Mouse (Mus musculus) ovary, adult 2 months (tissue): ENCODE data around the gene Ago1. TPM values are rescaled to one million over a fixed set of nuclear protein-coding genes. Genes with fewer than 3 reads are reported as not detected.

ENCODE experiments used
- polyA plus RNA-seq: library from polyadenylated mRNA; depleted of rRNA; stranded (reverse); fragments of >200 nt; gene quantifications from 2 replicates; pipeline ENCODE4 v1.2.3, GENCODE M21; 2012; rRNA removed

Ago1 gene
- 20.7 and 29.7 TPM in 2 replicates for polyA plus RNA-seq

DNA sequence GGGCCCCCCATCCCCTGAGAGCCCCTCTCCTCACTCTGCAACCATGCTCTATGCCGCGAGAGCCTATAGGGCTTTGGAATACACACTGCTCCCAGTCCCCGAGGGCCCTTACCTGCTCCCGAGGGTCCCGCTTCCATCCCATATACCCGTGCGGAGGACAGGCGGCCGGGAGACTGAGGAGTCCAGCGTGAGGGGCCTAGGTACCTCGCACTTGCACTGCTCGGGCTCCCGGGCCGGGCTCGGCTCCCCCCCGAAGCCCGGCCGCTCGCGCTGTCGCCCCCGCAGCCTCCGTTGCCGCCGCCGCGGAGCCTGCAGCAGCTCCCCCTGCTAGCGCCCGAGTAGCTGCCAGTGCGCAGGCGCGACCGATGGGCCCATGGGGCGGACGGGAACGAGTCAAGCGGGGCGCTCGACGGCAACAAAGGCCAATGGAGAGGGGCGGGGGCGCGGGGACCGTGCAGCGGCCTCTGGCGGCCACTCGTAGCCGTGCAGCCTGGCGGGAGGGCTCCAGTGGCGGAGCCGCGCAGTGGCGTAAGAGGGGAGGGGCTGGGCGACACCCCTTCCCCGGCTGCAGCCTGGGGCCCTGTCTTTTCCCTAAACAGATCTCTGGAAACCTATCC lies at the start of gene Ago1:
TSS of gene Ago1 (minus strand) at position 299 of the 617 bp plus-strand sequence.

DNA sequence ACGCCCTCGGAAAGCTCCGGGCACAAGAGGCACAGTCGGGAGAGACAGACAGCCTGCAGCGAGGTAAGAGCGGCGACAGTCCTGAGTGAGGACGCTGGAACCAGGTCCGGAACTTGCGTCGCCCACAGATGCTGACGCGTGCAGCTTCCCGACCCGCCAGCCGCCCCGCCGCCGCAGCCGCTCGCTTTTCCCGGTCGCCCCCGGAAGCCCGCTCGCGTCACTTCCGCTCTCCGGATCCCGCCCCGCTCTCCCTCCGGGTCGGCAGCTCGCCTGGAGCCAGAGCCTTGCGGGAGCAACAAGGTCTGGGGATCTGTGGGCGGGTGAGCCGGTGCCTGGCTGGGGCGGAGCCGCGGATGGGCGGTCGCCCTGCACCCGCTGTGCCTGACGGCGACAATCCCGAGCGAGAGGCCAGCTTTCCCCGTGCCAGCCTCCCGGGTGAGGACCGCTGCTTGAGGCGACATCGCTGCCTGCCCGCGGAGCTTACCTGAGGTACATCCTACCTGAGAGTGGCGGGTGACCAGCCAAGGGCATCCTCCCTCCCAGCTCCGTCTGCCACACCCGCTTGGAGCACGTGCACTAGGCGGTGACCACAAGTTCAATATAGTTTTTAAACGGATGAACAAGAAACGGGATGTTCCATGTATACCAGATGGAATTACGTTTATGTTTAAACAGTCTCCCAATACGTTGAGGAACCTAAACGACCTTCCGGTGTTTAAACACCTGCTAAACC lies 38.9 kb downstream of the Ago1 start, which contains the start of gene Ago3:
TSS of gene Ago3 (minus strand) at position 210 of the 733 bp plus-strand sequence.

Other genes starting within 250 kb of the Ago1 start
- gene Map7d1, start 212.2 kb downstream of the Ago1 start, polyA plus RNA-seq: 76.6 and 112 TPM in 2 replicates
- gene Trappc3, start 206.3 kb downstream of the Ago1 start, polyA plus RNA-seq: 24.0 and 35.8 TPM in 2 replicates
- 6.5 and 6.8 TPM in 2 replicates for gene Col8a2, start 181.8 kb downstream of the Ago1 start, polyA plus RNA-seq
- gene Adprhl2, start 146.9 kb downstream of the Ago1 start, polyA plus RNA-seq: 97.0 and 134 TPM in 2 replicates
- 9.9 and 10.5 TPM in 2 replicates for gene Tekt2, start 142.9 kb downstream of the Ago1 start, polyA plus RNA-seq
- gene Ago3, start 39.0 kb downstream of the Ago1 start, polyA plus RNA-seq: 22.1 and 50.1 TPM in 2 replicates
- 1.0 and 1.2 TPM in 2 replicates for gene Ago4, start 64.9 kb upstream of the Ago1 start, polyA plus RNA-seq
- 0.47 and 0.71 TPM in 2 replicates for gene Clspn, start 88.4 kb upstream of the Ago1 start, polyA plus RNA-seq
- 18.2 and 18.5 TPM in 2 replicates for gene 5730409E04Rik, start 141.2 kb upstream of the Ago1 start, polyA plus RNA-seq
- gene Psmb2, start 209.0 kb upstream of the Ago1 start, polyA plus RNA-seq: 177 and 220 TPM in 2 replicates